Mouse (Mus musculus): ENCODE measurements at regions not wholly inside any gene's neighbourhood (a gene's known extent, or its start where the extent isn't known, plus 50 kb on each side); places are given as distances from the start of the nearest gene placed in this dataset.

GRCm38 (mm10) chr9:17195339-17195738 is 694.3 kb upstream of the Fat3 start:
- no peak for TF ChIP-seq EP300 (IDR thresholded peaks at IDR 0.05; ENCODE audit: low read depth in 1 of 2, low read length in 2 of 2)
- TF ChIP-seq MAFK (IDR thresholded peaks at IDR 0.05; ENCODE audit: borderline replicate concordance, low read depth, low read length), result no peak
- TF ChIP-seq TAL1 (IDR thresholded peaks at IDR 0.05; ENCODE audit: low read length), result no peak
